Mouse (Mus musculus) small intestine, adult 2 months (tissue): ENCODE measurements around the gene Pfkp.

Experiments
- CTCF ChIP-seq: fragments of 200-500 bp; IDR thresholded peaks from 2 replicates; pipeline ENCODE4 v1.5.1; 2012; ENCODE audit warnings: low read depth, mild to moderate bottlenecking, control low read depth, inconsistent platforms, low read length, moderate library complexity, mixed read lengths; ENCODE audit not compliant: insufficient replicate concordance, insufficient read length; ENCODE audit errors: extremely low read depth
- POLR2A ChIP-seq: fragments of 200-500 bp; IDR thresholded peaks from 2 replicates; pipeline ENCODE4 v1.6.1; 2012; ENCODE audit warnings: low read depth, mild to moderate bottlenecking, control low read depth, inconsistent platforms, low read length, moderate library complexity

DNA sequence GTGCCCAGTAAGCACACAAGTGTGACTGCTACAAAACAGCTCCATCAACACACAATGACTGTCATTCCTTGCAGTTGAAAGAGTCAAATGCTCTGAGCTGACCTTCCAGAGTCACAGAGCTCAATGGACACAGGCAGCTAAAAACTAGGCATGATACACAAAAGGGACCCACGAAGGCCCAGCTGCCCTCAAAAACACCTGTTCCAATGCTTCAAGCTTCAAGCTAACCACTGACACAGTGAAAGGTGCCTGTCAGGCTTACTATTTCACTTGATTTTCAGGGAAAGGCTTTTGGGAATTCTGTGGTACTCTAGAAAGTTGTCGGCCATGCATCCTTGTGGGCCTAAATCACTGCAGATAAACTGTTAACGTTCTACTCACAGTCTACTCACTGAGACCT, 28.3 kb downstream of the Pfkp start:
- TF ChIP-seq CTCF: no peak
- TF ChIP-seq POLR2A: no peak
